Mouse (Mus musculus) limb, embryonic 15.5 days (tissue): ENCODE data around the gene Daam1. TPM values are rescaled to one million over a fixed set of nuclear protein-coding genes. Genes with fewer than 3 reads are reported as not detected.

Experiments
- ATAC-seq: fragments of 200-750 bp; cut with Nextera tagmentation; 2 replicates; pipeline ENCODE4 v1.8.0; 2017; ENCODE audit warnings: low read depth, moderate TSS enrichment; ENCODE audit not compliant: insufficient number of reproducible peaks, low FRiP score, low TSS enrichment
- H3K27ac ChIP-seq: fragments of 300-500 bp; sonication (generic); 2 replicates; pipeline ENCODE4 v1.5.1; 2015; ENCODE audit warnings: moderate library complexity, mild to moderate bottlenecking, inconsistent platforms
- H3K27me3 ChIP-seq: fragments of 300-500 bp; sonication (generic); 2 replicates; pipeline ENCODE4 v1.6.1; 2015; ENCODE audit warnings: inconsistent platforms
- H3K36me3 ChIP-seq: fragments of 300-500 bp; sonication (generic); 2 replicates; pipeline ENCODE4 v1.6.1; 2015; ENCODE audit warnings: inconsistent platforms
- H3K4me1 ChIP-seq: fragments of 300-500 bp; sonication (generic); 2 replicates; pipeline ENCODE4 v1.6.1; 2015; ENCODE audit warnings: inconsistent platforms
- H3K4me2 ChIP-seq: fragments of 300-500 bp; sonication (generic); 2 replicates; pipeline ENCODE4 v1.6.1; 2015; ENCODE audit warnings: mild to moderate bottlenecking, inconsistent platforms
- H3K4me3 ChIP-seq: fragments of 300-500 bp; sonication (generic); 2 replicates; pipeline ENCODE4 v1.5.1; 2015; ENCODE audit warnings: mild to moderate bottlenecking, inconsistent platforms
- H3K9ac ChIP-seq: fragments of 300-500 bp; sonication (generic); 2 replicates; pipeline ENCODE4 v1.6.1; 2015; ENCODE audit warnings: inconsistent platforms
- H3K9me3 ChIP-seq: fragments of 300-500 bp; sonication (generic); 2 replicates; pipeline ENCODE4 v1.6.1; 2016; ENCODE audit warnings: inconsistent platforms
- WGBS: fragments of 180-500 bp; shearing (Covaris S2); methylation state at CpG from one replicate; pipeline ENCODE4 v1.1.7; 2015; 5-methylcytosine and 5-hydroxymethylcytosine counted together
- polyA plus RNA-seq: library from polyadenylated mRNA; unstranded; fragments of >200 nt; fragmentation: Nextera tagmentation; extraction: Ambion mirVana; gene quantifications from 2 replicates; pipeline ENCODE4 v1.2.1, GENCODE M21; 2015

Daam1 gene
- polyA plus RNA-seq, 1 experiment from 2014 or later, result 10.5 TPM

DNA sequence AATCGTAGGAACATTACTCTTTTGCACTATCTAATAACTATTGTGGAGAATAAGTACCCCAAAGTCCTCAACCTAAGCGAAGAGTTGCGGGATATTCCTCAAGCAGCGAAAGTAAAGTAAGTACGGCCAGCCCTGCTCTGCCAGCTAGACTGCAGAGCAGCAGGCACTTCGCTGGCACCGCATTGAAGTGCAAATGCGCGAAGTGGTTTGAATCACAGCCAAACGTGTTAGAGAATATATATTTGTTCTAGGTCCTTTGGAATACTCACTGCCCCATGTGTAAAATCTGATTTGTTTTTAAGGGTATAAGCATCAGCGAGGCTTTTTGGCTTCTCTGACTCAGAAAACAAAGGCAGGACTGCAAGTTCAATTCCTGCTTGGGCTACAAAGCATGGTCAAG lies 149.9 kb downstream of the Daam1 start:
- peaks cover 13% of the 10 kb centered on the region for H3K4me1 ChIP-seq
- 83% methylated on average over 11 of the region's 11 CpGs for WGBS

DNA sequence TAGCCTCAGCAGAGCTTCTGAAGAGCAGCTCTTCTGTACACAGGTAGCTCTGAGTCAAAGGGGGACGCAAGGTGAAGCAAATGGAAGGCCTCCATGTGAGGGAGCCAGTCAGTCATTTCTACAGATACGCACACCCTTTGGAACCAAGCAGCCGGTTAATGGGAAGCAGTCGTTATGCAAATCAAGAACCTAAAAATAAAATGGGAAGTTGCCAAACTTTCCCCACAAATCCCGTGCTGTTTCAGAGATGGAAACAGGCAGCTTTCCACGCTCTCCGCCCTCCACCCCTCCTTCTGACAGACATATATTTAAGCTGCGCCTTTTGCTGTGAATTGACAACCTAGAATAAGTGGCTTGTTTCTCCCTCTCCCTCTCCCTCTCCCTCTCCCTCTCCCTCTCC lies 150.4 kb downstream of the Daam1 start:
- no peaks in the 10 kb centered on the region for H3K27me3 ChIP-seq
- no peak overlapping the region for H3K4me3 ChIP-seq
- H3K4me2 ChIP-seq, result no peak overlapping the region
- ATAC-seq, result 0 out of 2 replicates have a peak, but pooled peaks have one; percentile 16
- no peaks in the 10 kb centered on the region for H3K9me3 ChIP-seq
- H3K4me1 ChIP-seq, result peaks cover 11% of the 10 kb centered on the region
- H3K36me3 ChIP-seq, result peaks cover 52% of the 10 kb centered on the region
- 56% methylated on average over 8 of the region's 8 CpGs for WGBS
- 0 out of 2 replicates have a peak overlapping the region, but pooled peaks have one; percentile 17 for H3K27ac ChIP-seq
- no peak overlapping the region for H3K9ac ChIP-seq

More for the DNA sequence above, 149.9 kb downstream of the Daam1 start:
- Histone ChIP-seq H3K9ac (no peak overlapping the region), H3K27ac (0 out of 2 replicates have a peak overlapping the region, but pooled peaks have one; percentile 17), H3K9me3 (no peaks in the 10 kb centered on the region), H3K27me3 (no peaks in the 10 kb centered on the region), H3K36me3 (peaks cover 53% of the 10 kb centered on the region), H3K4me2 (no peak overlapping the region), H3K4me3 (no peak overlapping the region)
- no peak for ATAC-seq

DNA sequence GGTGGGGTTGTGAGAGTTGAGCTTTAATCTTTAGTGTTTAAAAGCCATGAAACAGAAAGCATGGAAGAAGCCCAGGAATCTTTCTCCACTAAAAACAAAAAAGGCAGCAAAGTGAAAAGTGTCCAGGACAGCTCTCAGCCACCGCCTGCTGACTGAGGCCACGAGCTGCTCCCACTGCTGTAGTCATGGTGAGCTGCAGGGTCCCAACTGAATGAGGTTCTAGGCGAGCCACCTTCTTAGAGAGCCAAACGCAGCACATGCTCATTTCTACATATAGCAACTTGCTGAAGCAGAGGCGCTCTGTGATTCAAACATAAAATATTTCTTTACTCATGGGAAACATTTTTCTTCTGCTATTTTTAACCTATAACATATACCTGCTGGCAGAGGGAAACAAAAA lies 150.9 kb downstream of the Daam1 start:
- Histone ChIP-seq H3K9me3 (no peaks in the 10 kb centered on the region), H3K36me3 (peaks cover 54% of the 10 kb centered on the region), H3K4me3 (no peak overlapping the region), H3K27me3 (no peaks in the 10 kb centered on the region), H3K4me2 (no peak overlapping the region), H3K27ac (peak overlapping the region; percentile 63; the same call in 1 of the 2 replicates), H3K4me1 (peaks cover 10% of the 10 kb centered on the region), H3K9ac (no peak overlapping the region)
- ATAC-seq, result no peak
- WGBS, result 64% methylated on average over 5 of the region's 5 CpGs

DNA sequence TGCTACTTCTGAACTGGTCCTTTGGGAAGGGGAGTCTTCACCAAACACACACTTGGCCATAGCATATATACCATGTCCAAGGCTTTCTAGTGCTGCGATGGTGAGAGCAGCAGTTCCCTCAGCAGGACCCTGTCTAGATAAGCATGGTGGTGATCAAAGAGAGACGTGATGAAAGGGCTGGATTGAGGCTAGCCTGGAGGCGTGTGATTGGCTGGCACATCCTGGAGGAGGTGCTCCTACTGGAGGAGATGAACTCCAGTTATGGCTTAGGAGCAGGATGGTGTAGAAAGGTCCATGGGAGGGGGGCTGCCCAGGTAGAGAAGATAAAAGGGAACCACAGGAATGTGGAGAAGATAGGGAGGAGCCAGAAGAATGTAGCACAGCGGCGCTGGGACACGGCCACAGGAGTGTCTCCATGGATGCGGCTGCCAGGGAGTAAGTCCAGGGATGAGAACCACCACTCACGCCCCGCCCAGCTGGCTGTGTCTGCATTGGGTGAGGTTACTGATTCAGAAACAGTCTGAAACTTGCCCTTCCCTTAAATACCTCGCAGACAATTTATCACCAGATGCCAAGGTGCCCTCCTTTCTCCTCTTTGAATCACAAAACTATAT lies 152.3 kb downstream of the Daam1 start:
- H3K4me1 ChIP-seq, result peaks cover 10% of the 10 kb centered on the region
- H3K4me3 ChIP-seq, result no peak overlapping the region
- H3K4me2 ChIP-seq, result no peak overlapping the region
- H3K9me3 ChIP-seq, result no peaks in the 10 kb centered on the region
- peaks cover 47% of the 10 kb centered on the region for H3K36me3 ChIP-seq
- 70% methylated on average over 10 of the region's 10 CpGs for WGBS
- H3K9ac ChIP-seq, result no peak overlapping the region
- no peak for ATAC-seq
- H3K27ac ChIP-seq, result no peak overlapping the region
- H3K27me3 ChIP-seq, result no peaks in the 10 kb centered on the region

DNA sequence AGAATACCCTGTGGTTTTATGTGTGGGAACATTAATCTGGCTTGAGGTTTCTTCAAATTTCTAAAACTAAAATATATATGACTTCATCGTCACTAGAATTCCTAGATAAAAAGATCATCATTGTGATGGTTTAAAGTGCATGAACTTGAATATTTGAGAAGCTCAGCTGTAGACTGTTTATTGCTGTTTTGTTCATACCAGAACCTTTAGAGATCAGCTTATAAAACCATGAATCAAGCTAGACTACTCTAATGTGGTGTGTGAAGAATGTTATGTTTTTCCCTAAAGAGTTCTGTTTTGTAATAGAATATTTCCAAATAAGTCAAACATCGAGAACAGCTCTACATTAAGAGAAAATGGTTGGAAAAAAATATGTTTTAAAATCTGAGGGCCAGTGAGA lies 156.3 kb downstream of the Daam1 start:
- Histone ChIP-seq H3K9ac (no peak overlapping the region), H3K9me3 (no peaks in the 10 kb centered on the region), H3K4me2 (no peak overlapping the region), H3K4me3 (no peak overlapping the region), H3K27ac (no peak overlapping the region), H3K27me3 (no peaks in the 10 kb centered on the region), H3K4me1 (no peaks in the 10 kb centered on the region), H3K36me3 (peaks cover 73% of the 10 kb centered on the region)
- 75% methylated on average over 2 of the region's 2 CpGs for WGBS
- ATAC-seq, result no peak

DNA sequence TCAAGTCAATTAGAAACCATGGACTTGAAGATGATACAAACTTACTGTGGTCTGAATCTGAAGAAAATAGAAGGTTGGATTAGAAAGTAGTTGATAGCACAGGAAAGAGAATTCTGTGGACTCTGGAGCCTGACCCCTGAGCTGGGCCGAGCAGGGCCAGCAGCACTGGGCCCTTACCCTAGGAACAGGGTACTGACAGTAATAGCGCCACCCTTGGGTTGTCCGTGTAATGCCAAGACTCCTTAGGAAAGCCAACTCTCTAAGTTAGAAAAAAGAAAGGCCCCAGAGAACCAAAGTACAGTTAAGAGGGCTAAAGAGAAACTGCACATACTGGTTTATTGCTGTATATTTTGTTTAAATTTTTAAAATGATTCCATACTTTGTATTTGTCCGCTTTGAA lies 157.0 kb downstream of the Daam1 start:
- Histone ChIP-seq H3K36me3 (peaks cover 76% of the 10 kb centered on the region), H3K4me2 (no peak overlapping the region), H3K27ac (no peak overlapping the region), H3K27me3 (no peaks in the 10 kb centered on the region), H3K4me1 (no peaks in the 10 kb centered on the region), H3K9ac (no peak overlapping the region), H3K4me3 (no peak overlapping the region), H3K9me3 (no peaks in the 10 kb centered on the region)
- no peak for ATAC-seq
- WGBS, result 75% methylated on average over 4 of the region's 4 CpGs

DNA sequence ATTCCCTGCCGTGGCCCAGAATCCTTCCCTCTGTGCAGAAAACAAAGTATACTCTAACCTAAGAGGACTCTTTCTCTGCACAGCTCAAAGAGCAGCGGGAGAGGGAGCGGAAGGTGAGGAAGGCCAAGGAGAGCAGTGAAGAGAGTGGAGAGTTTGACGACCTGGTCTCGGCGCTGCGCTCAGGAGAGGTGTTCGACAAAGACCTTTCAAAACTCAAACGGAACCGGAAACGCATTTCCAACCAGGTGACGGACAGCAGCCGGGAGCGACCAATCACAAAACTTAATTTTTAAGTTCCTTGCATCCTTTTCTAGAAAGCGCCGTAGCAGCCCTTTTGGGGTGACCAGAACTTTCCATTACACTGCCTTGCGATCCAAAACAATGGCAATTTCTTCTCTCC lies 158.7 kb downstream of the Daam1 start:
- H3K27ac ChIP-seq, result no peak overlapping the region
- H3K9ac ChIP-seq, result no peak overlapping the region
- H3K9me3 ChIP-seq, result no peaks in the 10 kb centered on the region
- H3K4me2 ChIP-seq, result no peak overlapping the region
- peaks cover 71% of the 10 kb centered on the region for H3K36me3 ChIP-seq
- WGBS, result 95% methylated on average over 17 of the region's 17 CpGs
- no peaks in the 10 kb centered on the region for H3K27me3 ChIP-seq
- ATAC-seq, result no peak
- no peaks in the 10 kb centered on the region for H3K4me1 ChIP-seq
- H3K4me3 ChIP-seq, result no peak overlapping the region

DNA sequence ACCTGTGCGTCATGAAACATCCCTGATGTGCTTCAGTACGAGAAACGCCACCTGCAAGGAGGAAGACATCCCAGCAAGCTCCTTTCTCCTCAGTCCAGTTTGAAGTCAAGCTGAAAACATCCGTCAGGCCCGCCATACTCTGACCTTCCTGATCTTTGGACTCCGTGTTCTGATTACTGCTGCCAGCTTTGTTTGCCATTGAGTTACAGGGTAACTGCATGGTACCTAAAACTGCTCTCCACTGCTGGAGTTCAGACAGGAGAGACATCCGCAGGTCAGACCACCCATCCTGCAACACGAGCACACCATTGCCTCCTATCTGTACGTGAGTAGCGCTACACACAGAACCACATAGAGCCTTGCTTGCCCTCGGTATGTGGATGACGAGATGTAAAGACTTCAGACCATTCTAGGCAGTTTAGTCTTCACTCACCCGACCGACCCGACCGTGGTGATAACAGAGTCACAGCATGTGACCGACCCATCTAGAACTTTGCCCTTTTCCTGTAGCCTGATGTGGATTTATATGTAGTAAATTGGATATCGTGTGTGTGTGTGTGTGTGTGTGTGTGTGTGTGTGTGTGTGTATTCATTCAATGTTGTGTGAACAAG lies 161.8 kb downstream of the Daam1 start:
- WGBS, result 92% methylated on average over 18 of the region's 18 CpGs
- peaks cover 50% of the 10 kb centered on the region for H3K36me3 ChIP-seq
- no peak overlapping the region for H3K9ac ChIP-seq
- H3K4me2 ChIP-seq, result no peak overlapping the region
- no peaks in the 10 kb centered on the region for H3K27me3 ChIP-seq
- H3K9me3 ChIP-seq, result no peaks in the 10 kb centered on the region
- ATAC-seq, result no peak
- H3K4me3 ChIP-seq, result no peak overlapping the region
- no peaks in the 10 kb centered on the region for H3K4me1 ChIP-seq
- no peak overlapping the region for H3K27ac ChIP-seq

DNA sequence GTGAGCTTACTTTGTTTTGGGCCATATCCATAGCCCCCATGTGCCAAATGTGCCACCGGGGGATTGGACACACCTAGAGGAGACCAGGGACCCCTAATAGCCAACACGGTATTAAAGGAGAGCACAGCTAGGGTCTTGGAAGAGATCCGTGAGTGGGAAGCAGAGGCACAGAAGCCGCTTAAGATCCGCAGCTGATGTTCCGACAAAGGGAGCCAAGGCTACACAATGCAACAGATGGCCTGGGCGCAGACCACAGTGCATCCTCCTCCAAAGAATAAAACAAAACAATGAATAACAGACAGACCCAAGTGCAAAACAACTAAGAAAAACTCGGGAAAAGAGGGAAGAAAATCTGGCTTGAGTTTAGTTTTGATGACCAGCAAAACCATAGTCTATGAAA lies 165.0 kb downstream of the Daam1 start:
- Histone ChIP-seq H3K27me3 (no peaks in the 10 kb centered on the region), H3K4me2 (no peak overlapping the region), H3K36me3 (peaks cover 25% of the 10 kb centered on the region), H3K4me3 (no peak overlapping the region), H3K27ac (no peak overlapping the region), H3K9me3 (no peaks in the 10 kb centered on the region), H3K9ac (no peak overlapping the region), H3K4me1 (no peaks in the 10 kb centered on the region)
- ATAC-seq, result no peak
- WGBS, result 82% methylated on average over 8 of the region's 8 CpGs

DNA sequence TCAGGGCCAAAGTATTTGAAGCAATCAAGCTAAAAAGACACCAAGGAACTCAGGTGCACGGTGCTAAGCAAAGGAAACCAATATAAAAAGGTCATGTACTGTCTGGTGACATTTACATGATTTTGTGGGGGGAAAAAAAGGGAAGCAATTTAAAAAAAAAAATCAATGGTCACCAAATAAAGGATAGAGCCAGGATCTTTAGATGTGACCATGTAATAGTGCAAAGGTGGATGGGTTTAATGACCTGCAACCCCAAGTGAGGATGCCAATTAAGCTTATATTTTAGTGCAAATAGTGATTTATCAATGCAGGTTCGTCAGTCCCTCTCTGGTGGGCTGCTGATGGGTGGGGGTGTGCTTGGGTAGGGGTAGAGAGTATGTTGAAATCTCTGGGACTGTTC lies 166.0 kb downstream of the Daam1 start:
- Histone ChIP-seq H3K4me3 (no peak overlapping the region), H3K9me3 (no peaks in the 10 kb centered on the region), H3K27ac (no peak overlapping the region), H3K9ac (no peak overlapping the region), H3K4me1 (no peaks in the 10 kb centered on the region), H3K4me2 (no peak overlapping the region), H3K27me3 (no peaks in the 10 kb centered on the region), H3K36me3 (peaks cover 16% of the 10 kb centered on the region)
- 62% methylated on average over 2 of the region's 2 CpGs for WGBS
- ATAC-seq, result no peak

DNA sequence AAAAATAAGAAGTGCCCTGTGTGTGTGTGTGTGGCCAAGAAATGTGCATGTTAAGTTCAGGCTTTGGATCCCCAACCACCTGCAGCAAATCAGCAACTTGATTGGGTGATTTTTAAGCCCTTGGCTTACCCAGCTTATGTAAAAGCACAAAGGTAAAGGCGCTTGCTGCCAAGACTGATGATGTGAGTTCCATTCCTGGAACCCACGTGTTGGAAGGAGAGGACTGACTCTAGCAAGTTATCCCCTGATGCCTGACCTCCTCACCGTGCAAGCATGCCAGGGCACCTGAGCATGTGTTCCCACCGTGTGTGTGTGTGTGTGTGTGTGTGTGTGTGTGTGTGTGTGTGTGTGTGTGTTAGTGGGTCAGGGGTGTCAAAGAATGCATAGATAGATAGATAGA lies 166.5 kb downstream of the Daam1 start:
- no peak for ATAC-seq
- H3K9me3 ChIP-seq, result no peaks in the 10 kb centered on the region
- no peak overlapping the region for H3K4me3 ChIP-seq
- H3K27me3 ChIP-seq, result no peaks in the 10 kb centered on the region
- H3K9ac ChIP-seq, result no peak overlapping the region
- H3K4me2 ChIP-seq, result no peak overlapping the region
- no peak overlapping the region for H3K27ac ChIP-seq
- H3K4me1 ChIP-seq, result no peaks in the 10 kb centered on the region
- WGBS, result 57% methylated on average over 4 of the region's 4 CpGs
- peaks cover 14% of the 10 kb centered on the region for H3K36me3 ChIP-seq

DNA sequence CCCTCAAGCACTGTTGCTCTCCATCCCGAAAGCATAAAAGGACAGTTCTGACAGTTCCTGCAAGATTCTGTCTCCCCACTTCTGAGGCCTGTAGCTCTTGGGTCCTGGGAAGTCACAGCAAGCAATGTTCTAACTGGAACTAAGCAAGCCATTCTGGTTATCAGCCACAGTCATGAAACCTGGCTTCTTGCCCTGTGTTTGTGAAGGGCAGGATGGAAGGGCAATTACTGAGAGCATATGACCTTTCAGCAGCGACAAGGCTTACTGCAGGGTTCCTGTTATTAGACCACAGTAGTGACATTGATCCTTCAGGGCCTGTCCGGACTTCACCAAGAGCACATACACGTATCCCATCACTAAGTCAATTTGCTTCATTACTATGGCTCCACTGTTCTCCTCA lies 167.8 kb downstream of the Daam1 start:
- no peak overlapping the region for H3K9ac ChIP-seq
- H3K4me2 ChIP-seq, result no peak overlapping the region
- H3K36me3 ChIP-seq, result peaks cover 4% of the 10 kb centered on the region; the same call in 1 of the 2 replicates
- no peak overlapping the region for H3K4me3 ChIP-seq
- no peaks in the 10 kb centered on the region for H3K4me1 ChIP-seq
- 78% methylated on average over 4 of the region's 4 CpGs for WGBS
- H3K27me3 ChIP-seq, result no peaks in the 10 kb centered on the region
- H3K9me3 ChIP-seq, result no peaks in the 10 kb centered on the region
- H3K27ac ChIP-seq, result no peak overlapping the region
- ATAC-seq, result no peak
